Mouse (Mus musculus) left cerebral cortex, postnatal 4 days (tissue): ENCODE results near the gene Pter. TPM values are rescaled to one million over a fixed set of nuclear protein-coding genes. Genes with fewer than 3 reads are reported as not detected.

ENCODE experiments used
- DNase-seq: peaks from one replicate; pipeline ENCODE4 v3.0.0-alpha.2; 2022
- intact Hi-C: fragments of 180-260 bp; cut with DNase I; formaldehyde crosslinking; loops from one replicate; pipeline ENCODE4 v1.15.1; 2025
- total RNA-seq, 2 experiments: library from RNA; stranded (reverse); gene quantifications; 2 replicates each; pipeline ENCODE4 v1.2.3; 2021

The Pter gene
- total RNA-seq, 2 experiments from 2014 or later = 1.3 to 1.8 TPM

DNA sequence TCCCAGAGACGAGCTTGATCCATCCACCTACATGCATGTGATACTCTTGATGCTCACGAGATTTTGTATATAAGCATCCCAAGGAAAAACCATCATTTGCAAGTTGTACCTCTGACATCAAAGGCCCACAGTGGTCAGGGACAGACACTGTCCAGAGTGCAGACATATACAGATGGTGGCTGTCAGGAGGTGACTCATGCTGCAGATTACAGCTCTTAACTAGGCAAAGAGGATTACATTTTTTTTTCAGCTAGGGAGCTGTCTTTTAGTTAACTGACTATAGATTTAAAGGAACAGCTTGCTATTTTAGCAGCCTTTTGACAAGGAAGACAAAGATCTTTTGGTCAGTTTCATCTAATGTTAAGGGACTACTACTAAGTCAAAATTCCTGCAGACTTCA is 76.2 kb downstream of the Pter start:
- DNase-seq = no peak
- intact Hi-C loops = no loop called here

DNA sequence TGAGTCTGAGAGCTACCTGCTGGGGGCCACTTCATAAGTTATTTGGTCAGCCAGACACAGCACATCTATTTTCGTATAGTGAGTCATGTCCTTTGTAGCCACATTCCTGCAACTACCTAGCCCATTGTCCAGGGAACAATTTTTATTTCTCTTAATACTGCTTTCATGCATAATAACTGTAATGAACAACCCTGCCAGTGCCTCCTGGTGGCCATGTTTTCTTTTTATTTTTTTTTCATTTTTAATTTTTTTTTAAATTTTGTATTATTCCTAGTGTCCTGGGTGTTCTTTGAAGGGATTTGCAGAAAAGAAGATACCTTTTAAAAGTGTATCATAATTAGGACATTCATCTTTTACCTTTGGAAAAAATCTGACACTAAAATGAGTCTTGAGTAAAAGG is 84.6 kb downstream of the Pter start:
- intact Hi-C loops = loop anchor here (5.0 kb wide), 1 partner anchor 296 kb away; no protein-coding TSS in a partner anchor
- DNase-seq = no peak

GRCm38 (mm10) chr2:13009261-13009972 is 85.6 kb downstream of the Pter start:
- intact Hi-C loops = loop anchor here (5.0 kb wide), 1 partner anchor 297 kb away; no protein-coding TSS in a partner anchor
- peak; percentile 4 for DNase-seq

DNA sequence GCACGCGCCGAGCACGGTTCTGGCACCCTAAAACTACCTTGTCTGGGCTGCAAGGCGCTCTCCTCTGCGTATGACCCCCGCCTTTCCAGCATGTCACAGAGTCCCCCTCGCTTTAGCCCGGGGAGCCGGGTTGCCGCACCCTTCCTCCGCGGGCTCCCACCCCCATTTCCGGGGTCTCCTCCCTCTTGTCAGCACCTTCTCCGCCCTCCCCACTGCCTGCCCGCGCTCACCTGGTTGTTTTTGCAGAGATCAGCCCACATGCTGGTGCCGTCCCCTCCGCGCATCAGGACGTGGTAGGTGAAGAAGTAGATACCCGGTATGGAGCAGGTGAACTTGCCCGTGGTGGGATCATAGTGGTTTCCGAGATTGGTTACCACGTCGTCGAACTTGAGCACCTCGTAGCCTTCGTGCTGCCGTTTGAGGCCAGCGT is 86.2 kb downstream of the Pter start:
- peak; percentile 14 for DNase-seq
- intact Hi-C loops = loop anchor here (5.0 to 10.0 kb wide), 2 partner anchors 227 to 555 kb away; no protein-coding TSS in a partner anchor

- peak; percentile 60 for DNase-seq
- intact Hi-C loops = loop anchor here (5.0 to 10.0 kb wide), 2 partner anchors 227 to 556 kb away; no protein-coding TSS in a partner anchor
Observed at GRCm38 (mm10) chr2:13010460-13011341, 86.9 kb downstream of the Pter start.

GRCm38 (mm10) chr2:13011472-13011871 is 87.6 kb downstream of the Pter start, which contains the start of gene C1ql3:
TSS of gene C1ql3 (minus strand) at chr2:13011806.
- DNase-seq = peak; percentile 71
- intact Hi-C loops = loop anchor here (5.0 to 10.0 kb wide), 2 partner anchors 226 to 557 kb away; no protein-coding TSS in a partner anchor

GRCm38 (mm10) chr2:13011973-13012372 is 88.1 kb downstream of the Pter start:
- intact Hi-C loops = loop anchor here (5.0 to 10.0 kb wide), 2 partner anchors 225 to 557 kb away; no protein-coding TSS in a partner anchor
- DNase-seq = no peak

DNA sequence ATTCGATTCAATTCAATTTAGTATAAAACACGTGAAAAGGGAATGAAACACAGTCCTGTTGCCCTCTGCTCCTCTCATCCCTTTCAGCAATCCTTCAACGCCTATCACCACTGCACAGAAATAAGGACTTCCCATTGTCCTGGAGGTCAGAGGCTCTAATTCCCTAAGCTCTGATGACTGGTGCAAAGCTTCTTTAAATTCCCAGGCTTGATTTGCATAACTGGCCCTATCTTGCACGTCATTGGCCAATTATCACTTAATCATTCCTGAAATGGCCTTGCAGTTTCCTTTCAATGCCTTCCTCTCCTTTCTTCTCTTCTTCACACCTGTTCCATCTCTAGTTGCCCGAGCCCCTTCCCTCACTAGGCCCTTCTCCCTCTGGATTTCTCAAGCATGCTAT is 94.5 kb downstream of the Pter start:
- DNase-seq = no peak
- intact Hi-C loops = loop anchor here (10.0 kb wide), 1 partner anchor 564 kb away; no protein-coding TSS in a partner anchor

DNA sequence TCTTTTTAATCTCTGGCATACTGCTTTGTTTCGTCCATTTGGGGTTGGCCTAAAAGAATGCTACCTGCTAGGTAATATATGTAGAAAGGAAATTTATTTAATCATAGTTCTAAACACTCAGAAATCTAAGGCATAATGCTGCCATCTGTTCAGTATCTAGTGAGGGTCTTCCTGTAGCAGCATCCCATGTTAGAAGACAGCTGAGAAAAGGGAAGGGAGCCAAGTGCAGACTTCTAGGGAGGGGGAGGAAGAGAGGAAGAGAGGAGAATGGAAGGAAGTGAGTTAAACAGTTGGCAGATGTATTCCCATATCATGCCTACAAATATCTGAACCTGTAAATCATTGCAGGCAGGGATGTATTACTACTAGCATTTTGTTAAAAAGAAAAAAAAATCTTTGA is 95.0 kb downstream of the Pter start:
- DNase-seq = no peak
- intact Hi-C loops = loop anchor here (10.0 kb wide), 1 partner anchor 564 kb away; no protein-coding TSS in a partner anchor

GRCm38 (mm10) chr2:13038772-13039171 is 114.9 kb downstream of the Pter start:
- intact Hi-C loops = no loop called here
- DNase-seq = no peak

GRCm38 (mm10) chr2:13039785-13040184 is 115.9 kb downstream of the Pter start:
- DNase-seq = no peak
- intact Hi-C loops = no loop called here

GRCm38 (mm10) chr2:13044555-13044954 is 120.7 kb downstream of the Pter start:
- intact Hi-C loops = no loop called here
- DNase-seq = no peak

GRCm38 (mm10) chr2:13048649-13049048 is 124.8 kb downstream of the Pter start:
- DNase-seq = no peak
- intact Hi-C loops = no loop called here

Other genes with a start within 250 kb of the Pter start
- gene C1ql3, start 87.8 kb downstream of the Pter start, total RNA-seq = 10 to 100 TPM; 20.3 to 25.0 TPM